Mouse (Mus musculus): ENCODE data around the gene 9130213A22Rik. TPM values are rescaled to one million over a fixed set of nuclear protein-coding genes. Genes with fewer than 3 reads are reported as not detected.
A peak's percentile ranks its signal among the peaks of the same experiment; 100 is the strongest.

The 9130213A22Rik gene
- polyA plus RNA-seq, 1 experiment from 2014 or later, result 0.36 TPM

DNA sequence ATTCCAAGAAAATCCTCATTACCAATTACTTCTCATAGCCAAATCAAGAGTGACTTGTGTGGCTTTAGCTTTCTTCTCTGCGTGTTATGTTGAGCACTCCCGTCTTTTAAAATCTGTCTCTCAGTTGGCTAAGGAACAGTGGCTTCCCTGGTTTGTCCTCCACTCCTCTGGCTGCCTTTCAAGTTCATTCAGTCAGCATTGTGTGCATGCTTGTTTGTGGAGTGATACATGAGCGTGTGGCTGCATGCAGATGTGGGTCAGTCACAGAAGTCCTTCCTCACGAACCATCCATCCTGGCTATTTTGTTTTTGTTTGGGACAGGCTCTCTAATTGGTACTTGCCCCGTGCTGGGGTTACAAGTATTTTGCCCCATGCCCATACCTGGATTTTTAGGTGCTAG is 45.8 kb downstream of the 9130213A22Rik start:
- ATAC-seq (ENCODE audit: low read depth), result no peak
- Histone ChIP-seq H3K4me2 (ENCODE audit: low read depth, low read length) (no peak overlapping the region), H3K27ac (ENCODE audit: low read length) (no peak overlapping the region), H3K9ac (ENCODE audit: low read length) (no peak overlapping the region), H3K4me3 (ENCODE audit: low read length) (no peak overlapping the region), H3K27me3 (ENCODE audit: control insufficient read depth, insufficient read depth, low read depth, low read length) (no peaks in the 10 kb centered on the region), H3K4me1 (replicated peaks; ENCODE audit: control insufficient read depth, insufficient read depth, low read length) (peaks cover 13% of the 10 kb centered on the region), H3K9me3 (ENCODE audit: control insufficient read depth, low read length) (no peaks in the 10 kb centered on the region), H3K36me3 (ENCODE audit: control insufficient read depth, insufficient read depth, low read length) (no peaks in the 10 kb centered on the region)
- 65% methylated on average over 5 of the region's 5 CpGs for WGBS

- H3K27ac ChIP-seq (ENCODE audit: low read length), result no peak overlapping the region
- H3K4me3 ChIP-seq (ENCODE audit: low read length), result no peak overlapping the region
- H3K9ac ChIP-seq (ENCODE audit: low read length), result no peak overlapping the region
- no peaks in the 10 kb centered on the region for H3K27me3 ChIP-seq (ENCODE audit: control insufficient read depth, insufficient read depth, low read depth, low read length)
- ATAC-seq (ENCODE audit: low read depth), result no peak
- no peaks in the 10 kb centered on the region for H3K9me3 ChIP-seq (ENCODE audit: control insufficient read depth, low read length)
- H3K4me1 ChIP-seq (replicated peaks; ENCODE audit: control insufficient read depth, insufficient read depth, low read length), result peaks cover 17% of the 10 kb centered on the region
- H3K4me2 ChIP-seq (ENCODE audit: low read depth, low read length), result no peak overlapping the region
- H3K36me3 ChIP-seq (ENCODE audit: control insufficient read depth, insufficient read depth, low read length), result no peaks in the 10 kb centered on the region
- 53% methylated on average over 8 of the region's 9 CpGs for WGBS
Measured at GRCm38 (mm10) chr11:69075764-69076479, 46.5 kb downstream of the 9130213A22Rik start.

- no peaks in the 10 kb centered on the region for H3K27me3 ChIP-seq (ENCODE audit: control insufficient read depth, insufficient read depth, low read depth, low read length)
- ATAC-seq (ENCODE audit: low read depth), result no peak
- H3K27ac ChIP-seq (ENCODE audit: low read length), result no peak overlapping the region
- no peaks in the 10 kb centered on the region for H3K9me3 ChIP-seq (ENCODE audit: control insufficient read depth, low read length)
- H3K36me3 ChIP-seq (ENCODE audit: control insufficient read depth, insufficient read depth, low read length), result no peaks in the 10 kb centered on the region
- no peak overlapping the region for H3K4me2 ChIP-seq (ENCODE audit: low read depth, low read length)
- H3K4me1 ChIP-seq (replicated peaks; ENCODE audit: control insufficient read depth, insufficient read depth, low read length), result peaks cover 20% of the 10 kb centered on the region
- 51% methylated on average over 2 of the region's 2 CpGs for WGBS
- H3K4me3 ChIP-seq (ENCODE audit: low read length), result no peak overlapping the region
- no peak overlapping the region for H3K9ac ChIP-seq (ENCODE audit: low read length)
Measured at GRCm38 (mm10) chr11:69074776-69075069, 47.7 kb downstream of the 9130213A22Rik start.

- Histone ChIP-seq H3K36me3 (ENCODE audit: control insufficient read depth, insufficient read depth, low read length) (no peaks in the 10 kb centered on the region), H3K4me1 (replicated peaks; ENCODE audit: control insufficient read depth, insufficient read depth, low read length) (peaks cover 21% of the 10 kb centered on the region), H3K4me2 (ENCODE audit: low read depth, low read length) (no peak overlapping the region), H3K9ac (ENCODE audit: low read length) (no peak overlapping the region), H3K4me3 (ENCODE audit: low read length) (no peak overlapping the region), H3K27me3 (ENCODE audit: control insufficient read depth, insufficient read depth, low read depth, low read length) (no peaks in the 10 kb centered on the region), H3K27ac (ENCODE audit: low read length) (peak overlapping the region; percentile 48), H3K9me3 (ENCODE audit: control insufficient read depth, low read length) (no peaks in the 10 kb centered on the region)
- no peak for ATAC-seq (ENCODE audit: low read depth)
- 29% methylated on average over 6 of the region's 6 CpGs for WGBS
Measured at GRCm38 (mm10) chr11:69073951-69074775, 48.2 kb downstream of the 9130213A22Rik start.

DNA sequence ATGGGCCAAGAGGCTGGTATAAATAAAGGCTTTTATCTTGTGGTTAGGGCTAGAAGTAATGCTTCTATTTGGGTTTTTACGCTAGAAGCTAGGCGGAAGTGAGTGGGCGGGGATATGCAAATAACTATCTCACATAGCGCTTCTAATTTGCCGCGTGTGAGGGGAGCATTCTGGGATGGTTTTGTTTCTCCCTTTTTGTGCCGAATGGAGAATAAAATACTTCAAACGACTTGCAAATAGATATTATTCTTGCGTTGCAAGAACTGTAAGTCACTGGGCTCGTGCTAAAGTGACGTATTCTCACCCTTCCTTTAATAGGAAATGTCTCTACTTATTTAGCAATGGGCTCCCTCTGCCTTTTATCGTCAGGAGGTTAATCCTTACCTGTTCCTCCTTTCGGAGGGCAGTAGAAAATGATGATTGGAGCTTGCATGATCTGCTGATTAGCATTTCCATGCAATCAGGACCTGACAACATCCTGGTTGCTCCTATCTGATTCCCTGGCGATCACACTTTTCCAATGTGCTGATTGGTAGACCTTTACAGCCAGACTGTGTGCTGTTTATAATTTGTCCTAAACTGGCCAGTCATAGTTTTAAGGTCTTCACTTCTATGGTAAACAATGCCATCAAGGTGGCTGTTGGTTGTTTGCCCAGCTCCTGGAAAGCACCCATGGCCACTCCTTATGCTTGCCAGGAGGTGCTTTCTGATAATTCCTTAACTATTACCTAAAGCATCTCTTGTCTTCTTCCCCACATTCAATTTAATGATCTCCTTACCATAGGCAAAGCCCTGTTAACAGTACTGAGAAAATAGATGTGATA is 49.1 kb downstream of the 9130213A22Rik start:
- Histone ChIP-seq H3K9me3 (ENCODE audit: control insufficient read depth, low read length) (no peaks in the 10 kb centered on the region), H3K36me3 (ENCODE audit: control insufficient read depth, insufficient read depth, low read length) (no peaks in the 10 kb centered on the region), H3K4me2 (ENCODE audit: low read depth, low read length) (peak overlapping the region; percentile 68), H3K4me1 (replicated peaks; ENCODE audit: control insufficient read depth, insufficient read depth, low read length) (peaks cover 21% of the 10 kb centered on the region), H3K9ac (ENCODE audit: low read length) (peak overlapping the region; percentile 46), H3K27ac (ENCODE audit: low read length) (peak overlapping the region; percentile 67), H3K4me3 (ENCODE audit: low read length) (peak overlapping the region; percentile 38), H3K27me3 (ENCODE audit: control insufficient read depth, insufficient read depth, low read depth, low read length) (no peaks in the 10 kb centered on the region)
- WGBS, result 0% methylated on average over 14 of the region's 14 CpGs
- ATAC-seq (ENCODE audit: low read depth), result peak; percentile 65

- Histone ChIP-seq H3K27ac (ENCODE audit: low read length) (peak overlapping the region; percentile 67), H3K27me3 (ENCODE audit: control insufficient read depth, insufficient read depth, low read depth, low read length) (no peaks in the 10 kb centered on the region), H3K4me3 (ENCODE audit: low read length) (peak overlapping the region; percentile 38), H3K36me3 (ENCODE audit: control insufficient read depth, insufficient read depth, low read length) (no peaks in the 10 kb centered on the region), H3K4me2 (ENCODE audit: low read depth, low read length) (peak overlapping the region; percentile 68), H3K4me1 (replicated peaks; ENCODE audit: control insufficient read depth, insufficient read depth, low read length) (peaks cover 23% of the 10 kb centered on the region), H3K9ac (ENCODE audit: low read length) (peak overlapping the region; percentile 46), H3K9me3 (ENCODE audit: control insufficient read depth, low read length) (no peaks in the 10 kb centered on the region)
- 6% methylated on average over 9 of the region's 9 CpGs for WGBS
- ATAC-seq (ENCODE audit: low read depth), result no peak
Measured at GRCm38 (mm10) chr11:69072666-69073064, 49.7 kb downstream of the 9130213A22Rik start.

GRCm38 (mm10) chr11:69072234-69072633 is 50.2 kb downstream of the 9130213A22Rik start:
- Histone ChIP-seq H3K27ac (ENCODE audit: low read length) (peak overlapping the region; percentile 67; the same call in 1 of the 2 replicates), H3K9me3 (ENCODE audit: control insufficient read depth, low read length) (no peaks in the 10 kb centered on the region), H3K4me2 (ENCODE audit: low read depth, low read length) (peak overlapping the region; percentile 68), H3K4me3 (ENCODE audit: low read length) (peak overlapping the region; percentile 38), H3K9ac (ENCODE audit: low read length) (no peak overlapping the region; the same call in 1 of the 2 replicates), H3K27me3 (ENCODE audit: control insufficient read depth, insufficient read depth, low read depth, low read length) (no peaks in the 10 kb centered on the region), H3K4me1 (replicated peaks; ENCODE audit: control insufficient read depth, insufficient read depth, low read length) (peaks cover 25% of the 10 kb centered on the region), H3K36me3 (ENCODE audit: control insufficient read depth, insufficient read depth, low read length) (no peaks in the 10 kb centered on the region)
- 84% methylated on average over 11 of the region's 11 CpGs for WGBS
- no peak for ATAC-seq (ENCODE audit: low read depth)

DNA sequence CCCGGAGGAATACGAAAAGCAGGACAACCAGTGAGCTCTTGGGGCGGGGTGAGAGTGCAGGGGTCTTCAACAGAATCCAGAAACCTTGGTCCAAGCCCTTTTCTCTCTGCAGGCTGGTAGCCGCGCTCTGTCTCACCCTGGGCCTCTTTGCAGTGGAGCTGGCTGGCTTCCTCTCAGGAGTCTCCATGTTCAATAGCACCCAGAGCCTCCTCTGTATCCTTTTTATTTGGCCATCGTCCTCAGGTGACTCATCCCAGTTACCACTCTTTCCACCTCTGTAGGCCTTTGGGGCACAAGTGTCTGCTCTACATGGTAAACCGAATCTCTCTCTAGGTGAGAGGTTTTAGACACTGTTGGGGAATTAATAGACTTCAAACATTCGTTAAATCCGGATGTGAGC is 51.1 kb downstream of the 9130213A22Rik start:
- peak overlapping the region; percentile 71 for H3K4me3 ChIP-seq (ENCODE audit: low read length)
- H3K36me3 ChIP-seq (ENCODE audit: control insufficient read depth, insufficient read depth, low read length), result no peaks in the 10 kb centered on the region
- H3K27ac ChIP-seq (ENCODE audit: low read length), result peak overlapping the region; percentile 96
- H3K9ac ChIP-seq (ENCODE audit: low read length), result peak overlapping the region; percentile 84
- WGBS, result 22% methylated on average over 9 of the region's 9 CpGs
- no peaks in the 10 kb centered on the region for H3K9me3 ChIP-seq (ENCODE audit: control insufficient read depth, low read length)
- no peak for ATAC-seq (ENCODE audit: low read depth)
- peaks cover 30% of the 10 kb centered on the region for H3K4me1 ChIP-seq (replicated peaks; ENCODE audit: control insufficient read depth, insufficient read depth, low read length)
- H3K4me2 ChIP-seq (ENCODE audit: low read depth, low read length), result peak overlapping the region; percentile 69
- H3K27me3 ChIP-seq (ENCODE audit: control insufficient read depth, insufficient read depth, low read depth, low read length), result no peaks in the 10 kb centered on the region
